Mouse (Mus musculus): ENCODE measurements around the gene Parg.

The Parg gene

GRCm38 (mm10) chr14:32311381-32312035 lies 109.8 kb downstream of the Parg start:
- DNase-seq (ENCODE audit: extremely low read depth, low read depth, low spot score), result no peak

- no peak for DNase-seq (ENCODE audit: extremely low read depth, low read depth, low spot score)
These were observed 116.1 kb downstream of the Parg start for GRCm38 (mm10) chr14:32317822-32318221.

GRCm38 (mm10) chr14:32321732-32322685 lies 120.3 kb downstream of the Parg start, which contains the start of gene Ogdhl:
Ogdhl (plus strand) TSS chr14:32322019.
- DNase-seq (ENCODE audit: extremely low read depth, low read depth, low spot score), result no peak

- DNase-seq (ENCODE audit: extremely low read depth, low read depth, low spot score), result no peak
These were observed 121.5 kb downstream of the Parg start for GRCm38 (mm10) chr14:32323221-32323620.

GRCm38 (mm10) chr14:32327366-32327765 lies 125.6 kb downstream of the Parg start:
- DNase-seq (ENCODE audit: extremely low read depth, low read depth, low spot score), result no peak

GRCm38 (mm10) chr14:32332515-32333445 lies 131.0 kb downstream of the Parg start:
- no peak for DNase-seq (ENCODE audit: extremely low read depth, low read depth, low spot score)

GRCm38 (mm10) chr14:32336021-32336420 lies 134.3 kb downstream of the Parg start:
- DNase-seq (ENCODE audit: extremely low read depth, low read depth, low spot score), result no peak

- peak; percentile 30 for DNase-seq (ENCODE audit: extremely low read depth, low read depth, low spot score)
These were observed 134.8 kb downstream of the Parg start for GRCm38 (mm10) chr14:32336547-32336946.

- no peak for DNase-seq (ENCODE audit: extremely low read depth, low read depth, low spot score)
These were observed 140.1 kb downstream of the Parg start for GRCm38 (mm10) chr14:32341823-32342222.

GRCm38 (mm10) chr14:32344176-32344575 lies 142.4 kb downstream of the Parg start:
- no peak for DNase-seq (ENCODE audit: extremely low read depth, low read depth, low spot score)

GRCm38 (mm10) chr14:32344694-32345093 lies 142.9 kb downstream of the Parg start:
- DNase-seq (ENCODE audit: extremely low read depth, low read depth, low spot score), result no peak
